Mouse (Mus musculus): ENCODE measurements around the gene March10.

GRCm38 (mm10) chr11:105362041-105362765 lies 94.3 kb downstream of the March10 start:
- TF ChIP-seq CTCF (IDR thresholded peaks at IDR 0.05) (no peak), POLR2A (IDR thresholded peaks at IDR 0.05; ENCODE audit: insufficient read depth, low read depth, low read length) (no peak)
